Mouse (Mus musculus) stomach, postnatal 0 days (tissue): ENCODE results near the gene Iqschfp. TPM values are rescaled to one million over a fixed set of nuclear protein-coding genes. Genes with fewer than 3 reads are reported as not detected.

Experiments used
- ATAC-seq: fragments of 200-750 bp; cut with Nextera tagmentation; 2 replicates; pipeline ENCODE4 v1.8.0; 2017; ENCODE audit not compliant: low FRiP score, low TSS enrichment
- DNase-seq: peaks from one replicate; pipeline ENCODE4 v3.0.0-alpha.2; 2016; ENCODE audit warnings: low spot score
- H3K27ac ChIP-seq: fragments of 300-500 bp; sonication (generic); replicated peaks from 2 replicates; pipeline ENCODE4 v1.5.1; 2014; ENCODE audit warnings: mild to moderate bottlenecking, control low read depth
- H3K27me3 ChIP-seq: fragments of 300-500 bp; sonication (generic); 2 replicates; pipeline ENCODE4 v1.6.1; 2014; ENCODE audit warnings: low read length; ENCODE audit not compliant: control insufficient read depth, insufficient read depth
- H3K36me3 ChIP-seq: fragments of 300-500 bp; sonication (generic); 2 replicates; pipeline ENCODE4 v1.6.1; 2014; ENCODE audit warnings: low read length, mixed read lengths; ENCODE audit not compliant: control insufficient read depth, insufficient read depth
- H3K4me1 ChIP-seq: fragments of 300-500 bp; sonication (generic); replicated peaks from 2 replicates; pipeline ENCODE4 v1.6.1; 2014; ENCODE audit warnings: antibody characterized with exemption; ENCODE audit not compliant: control insufficient read depth, insufficient read depth
- H3K4me2 ChIP-seq: fragments of 300-500 bp; sonication (generic); replicated peaks from 2 replicates; pipeline ENCODE4 v1.6.1; 2014; ENCODE audit warnings: low read depth, mild to moderate bottlenecking, control low read depth, moderate library complexity
- H3K4me3 ChIP-seq: fragments of 300-500 bp; sonication (generic); 2 replicates; pipeline ENCODE4 v1.5.1; 2014; ENCODE audit warnings: low read depth, low read length, control low read depth
- H3K9ac ChIP-seq: fragments of 300-500 bp; sonication (generic); 2 replicates; pipeline ENCODE4 v1.6.1; 2014; ENCODE audit warnings: mild to moderate bottlenecking, low read length, control low read depth, mixed read lengths
- H3K9me3 ChIP-seq: fragments of 300-500 bp; sonication (generic); 2 replicates; pipeline ENCODE4 v1.6.1; 2016; ENCODE audit warnings: low read length; ENCODE audit not compliant: control insufficient read depth
- CTCF ChIP-seq: IDR thresholded peaks from 2 replicates; pipeline ENCODE4 v1.5.1; 2016; ENCODE audit warnings: antibody characterized with exemption, low read depth, mild to moderate bottlenecking, moderate library complexity
- EP300 ChIP-seq: optimal IDR thresholded peaks from 2 replicates; pipeline ENCODE3; 2016; ENCODE audit warnings: antibody characterized with exemption
- WGBS: fragments of 180-500 bp; shearing (Covaris S2); extraction: QIAGEN DNeasy Blood & Tissue Kit; methylation state at CpG from one replicate; pipeline ENCODE4 v1.1.7; 2014; 5-methylcytosine and 5-hydroxymethylcytosine counted together
- polyA plus RNA-seq: library from polyadenylated mRNA; unstranded; fragments of >200 nt; fragmentation: Nextera tagmentation; extraction: Ambion mirVana; gene quantifications from 2 replicates; pipeline ENCODE4 v1.2.1, GENCODE M21; 2015

Gene Iqschfp
- polyA plus RNA-seq, 1 experiment from 2014 or later, result 0.08 TPM

GRCm38 (mm10) chr3:68563922-68564321 is 671.9 kb downstream of the Iqschfp start:
- Histone ChIP-seq H3K9me3 (no peaks in the 10 kb centered on the region), H3K27ac (no peak overlapping the region), H3K9ac (no peak overlapping the region), H3K4me3 (no peak overlapping the region), H3K27me3 (no peaks in the 10 kb centered on the region), H3K36me3 (no peaks in the 10 kb centered on the region), H3K4me2 (no peak overlapping the region), H3K4me1 (no peaks in the 10 kb centered on the region)
- TF ChIP-seq CTCF, result no peak
- TF ChIP-seq EP300, result no peak
- no peak for DNase-seq
- WGBS, result 54% methylated on average over 8 of the region's 8 CpGs
- no peak for ATAC-seq

GRCm38 (mm10) chr3:68564978-68565674 is 673.1 kb downstream of the Iqschfp start:
- Histone ChIP-seq H3K4me2 (no peak overlapping the region), H3K9ac (no peak overlapping the region), H3K4me1 (no peaks in the 10 kb centered on the region), H3K9me3 (no peaks in the 10 kb centered on the region), H3K36me3 (no peaks in the 10 kb centered on the region), H3K27ac (no peak overlapping the region), H3K27me3 (no peaks in the 10 kb centered on the region), H3K4me3 (no peak overlapping the region)
- ATAC-seq (no peak), DNase-seq (no peak)
- no peak for TF ChIP-seq CTCF
- no peak for TF ChIP-seq EP300
- WGBS, result 74% methylated on average over 10 of the region's 10 CpGs

DNA sequence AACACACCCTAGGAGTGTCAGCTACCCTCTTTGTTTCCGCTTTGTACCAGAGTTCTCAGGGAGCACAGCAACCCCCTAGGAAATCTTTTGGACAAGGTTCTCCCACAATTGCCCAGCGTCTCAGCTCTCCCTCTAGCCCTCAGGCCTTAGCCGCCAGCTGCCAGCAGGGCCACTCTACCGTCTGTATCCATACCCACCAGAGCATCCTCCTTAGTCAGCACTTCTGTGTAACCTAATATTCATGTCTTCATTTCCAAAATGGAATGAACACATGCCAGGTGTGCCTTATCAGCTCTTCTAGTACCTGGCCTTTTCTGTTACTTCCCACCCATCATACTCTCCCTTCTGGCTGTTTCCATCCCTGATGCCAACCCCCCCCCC is 673.6 kb downstream of the Iqschfp start:
- ATAC-seq (no peak), DNase-seq (no peak)
- no peak overlapping the region for H3K9ac ChIP-seq
- no peak overlapping the region for H3K4me3 ChIP-seq
- WGBS, result 66% methylated on average over 4 of the region's 4 CpGs
- no peak overlapping the region for H3K4me2 ChIP-seq
- H3K9me3 ChIP-seq, result no peaks in the 10 kb centered on the region
- H3K27ac ChIP-seq, result no peak overlapping the region
- H3K36me3 ChIP-seq, result no peaks in the 10 kb centered on the region
- no peaks in the 10 kb centered on the region for H3K4me1 ChIP-seq
- no peak for TF ChIP-seq EP300
- no peaks in the 10 kb centered on the region for H3K27me3 ChIP-seq

- no peak for TF ChIP-seq EP300
- Histone ChIP-seq H3K4me2 (no peak overlapping the region), H3K4me1 (0 out of 2 replicates have a peak, but pooled peaks cover 3% of the 10 kb centered on the region), H3K9ac (no peak overlapping the region), H3K36me3 (no peaks in the 10 kb centered on the region), H3K9me3 (no peaks in the 10 kb centered on the region), H3K4me3 (no peak overlapping the region), H3K27me3 (no peaks in the 10 kb centered on the region), H3K27ac (no peak overlapping the region)
- WGBS, result 65% methylated on average over 7 of the region's 7 CpGs
- ATAC-seq (no peak), DNase-seq (no peak)
These were observed 675.5 kb downstream of the Iqschfp start for GRCm38 (mm10) chr3:68567581-68567980.

GRCm38 (mm10) chr3:68568149-68568548 is 676.1 kb downstream of the Iqschfp start:
- Histone ChIP-seq H3K4me1 (0 out of 2 replicates have a peak, but pooled peaks cover 3% of the 10 kb centered on the region), H3K9me3 (no peaks in the 10 kb centered on the region), H3K27me3 (no peaks in the 10 kb centered on the region), H3K27ac (no peak overlapping the region), H3K4me3 (no peak overlapping the region), H3K36me3 (no peaks in the 10 kb centered on the region), H3K9ac (no peak overlapping the region), H3K4me2 (no peak overlapping the region)
- DNase-seq, result no peak
- no peak for ATAC-seq
- WGBS, result 86% methylated on average over 3 of the region's 3 CpGs
- TF ChIP-seq CTCF (no peak), EP300 (no peak)

DNA sequence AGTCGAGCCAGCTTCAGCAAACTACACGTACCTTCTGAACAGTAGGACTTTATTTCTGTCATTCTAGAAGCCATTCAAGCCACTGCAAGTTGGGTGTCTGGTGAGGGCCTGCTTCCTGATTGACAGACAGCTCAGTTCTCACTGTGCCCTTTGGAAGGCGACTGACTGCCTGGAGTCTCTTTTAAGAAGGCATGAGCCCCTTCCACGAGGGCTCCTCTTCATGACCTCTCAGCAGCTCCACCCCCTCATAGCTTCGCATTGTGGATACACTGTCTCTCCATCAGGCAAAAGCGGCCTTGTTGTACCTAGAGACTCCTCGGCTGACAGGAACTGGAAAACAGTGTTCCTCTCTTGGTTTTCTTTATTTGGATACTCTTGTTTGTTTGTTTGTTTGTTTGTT is 676.7 kb downstream of the Iqschfp start:
- no peak overlapping the region for H3K4me3 ChIP-seq
- H3K27ac ChIP-seq, result no peak overlapping the region
- no peaks in the 10 kb centered on the region for H3K27me3 ChIP-seq
- H3K36me3 ChIP-seq, result no peaks in the 10 kb centered on the region
- H3K9me3 ChIP-seq, result no peaks in the 10 kb centered on the region
- H3K9ac ChIP-seq, result no peak overlapping the region
- WGBS, result 71% methylated on average over 7 of the region's 7 CpGs
- ATAC-seq, result no peak
- TF ChIP-seq EP300, result no peak
- TF ChIP-seq CTCF, result no peak
- 0 out of 2 replicates have a peak, but pooled peaks cover 3% of the 10 kb centered on the region for H3K4me1 ChIP-seq
- DNase-seq, result no peak
- H3K4me2 ChIP-seq, result no peak overlapping the region
